Mouse (Mus musculus) embryonic fibroblast, embryonic 13.5 days (primary cell): ENCODE data around the gene Lrba.

Source experiments
- CTCF ChIP-seq: IDR thresholded peaks from 2 replicates; pipeline ENCODE4 v1.5.1; 2011; ENCODE audit warnings: mild to moderate bottlenecking, control low read depth, low read length, moderate library complexity, borderline replicate concordance; ENCODE audit not compliant: insufficient read depth
- POLR2A ChIP-seq: IDR thresholded peaks from 2 replicates; pipeline ENCODE4 v1.6.1; 2011; ENCODE audit warnings: low read depth, mild to moderate bottlenecking, control low read depth, low read length, moderate library complexity

- TF ChIP-seq POLR2A (no peak), CTCF (no peak)
These were observed 530.4 kb downstream of the Lrba start for GRCm38 (mm10) chr3:86754595-86755557.
